Mouse (Mus musculus) liver, embryonic 16.5 days (tissue): ENCODE results near the gene Ints1. TPM values are rescaled to one million over a fixed set of nuclear protein-coding genes. Genes with fewer than 3 reads are reported as not detected.

ENCODE experiments used
- ATAC-seq: fragments of 200-750 bp; cut with Nextera tagmentation; 2 replicates; pipeline ENCODE4 v1.8.0; 2017; ENCODE audit warnings: low read depth, mild to moderate bottlenecking, moderate number of reproducible peaks, moderate library complexity
- H3K27ac ChIP-seq: fragments of 300-500 bp; sonication (generic); 2 replicates; pipeline ENCODE4 v1.5.1; 2014; ENCODE audit warnings: mild to moderate bottlenecking, low read length
- H3K27me3 ChIP-seq: fragments of 300-500 bp; sonication (generic); 2 replicates; pipeline ENCODE4 v1.6.1; 2014; ENCODE audit warnings: low read depth, low read length, mixed read lengths; ENCODE audit not compliant: control insufficient read depth, insufficient read depth
- H3K36me3 ChIP-seq: fragments of 300-500 bp; sonication (generic); 2 replicates; pipeline ENCODE4 v1.6.1; 2014; ENCODE audit warnings: mild to moderate bottlenecking; ENCODE audit not compliant: control insufficient read depth, insufficient read depth
- H3K4me1 ChIP-seq: fragments of 300-500 bp; sonication (generic); 2 replicates; pipeline ENCODE4 v1.6.1; 2014; ENCODE audit warnings: low read depth, low read length, mixed read lengths; ENCODE audit not compliant: control insufficient read depth
- H3K4me2 ChIP-seq: fragments of 300-500 bp; sonication (generic); 2 replicates; pipeline ENCODE4 v1.6.1; 2014; ENCODE audit warnings: low read depth, low read length, mixed read lengths
- H3K4me3 ChIP-seq: fragments of 300-500 bp; sonication (generic); 2 replicates; pipeline ENCODE4 v1.5.1; 2014; ENCODE audit warnings: low read depth, mild to moderate bottlenecking, low read length
- H3K9ac ChIP-seq: fragments of 300-500 bp; sonication (generic); 2 replicates; pipeline ENCODE4 v1.6.1; 2014; ENCODE audit warnings: low read depth, low read length
- H3K9me3 ChIP-seq: fragments of 300-500 bp; sonication (generic); replicated peaks from 2 replicates; pipeline ENCODE4 v1.6.1; 2016; ENCODE audit warnings: low read length; ENCODE audit not compliant: control insufficient read depth
- WGBS: fragments of 180-500 bp; shearing (Covaris S2); extraction: QIAGEN DNeasy Blood & Tissue Kit; methylation state at CpG from one replicate; pipeline ENCODE4 v1.1.7; 2014; ENCODE audit not compliant: insufficient replicate concordance; 5-methylcytosine and 5-hydroxymethylcytosine counted together
- polyA plus RNA-seq: library from polyadenylated mRNA; unstranded; fragments of >200 nt; fragmentation: Nextera tagmentation; extraction: Ambion mirVana; gene quantifications from 2 replicates; pipeline ENCODE4 v1.2.1, GENCODE M21; 2015

The Ints1 gene
- polyA plus RNA-seq: 10.4 and 11.2 TPM in 2 replicates

GRCm38 (mm10) chr5:139775216-139775926 is at the start of gene Ints1:
Ints1 (minus strand) TSS chr5:139775674.
- Histone ChIP-seq H3K4me1 (peaks cover 12% of the 10 kb centered on the region), H3K27ac (peak within 1 kb of the TSS; percentile 50), H3K9ac (peak within 1 kb of the TSS; percentile 76), H3K27me3 (no peaks in the 10 kb centered on the region), H3K36me3 (peaks cover 9% of the 10 kb centered on the region; the same call in 1 of the 2 replicates), H3K9me3 (no peaks in the 10 kb centered on the region), H3K4me2 (peak within 1 kb of the TSS; percentile 83), H3K4me3 (peak within 1 kb of the TSS; percentile 84)
- ATAC-seq: peak; percentile 93
- WGBS: under 1% methylated on average over 55 of the region's 55 CpGs

- no peaks in the 10 kb centered on the region for H3K9me3 ChIP-seq
- H3K27ac ChIP-seq: no peak overlapping the region
- H3K4me3 ChIP-seq: no peak overlapping the region
- no peak overlapping the region for H3K9ac ChIP-seq
- ATAC-seq: no peak
- peaks cover 20% of the 10 kb centered on the region for H3K4me1 ChIP-seq
- no peak overlapping the region for H3K4me2 ChIP-seq
- 86% methylated on average over 10 of the region's 10 CpGs for WGBS
- H3K36me3 ChIP-seq: peaks cover 6% of the 10 kb centered on the region; the same call in 1 of the 2 replicates
- no peaks in the 10 kb centered on the region for H3K27me3 ChIP-seq
These were observed 49.1 kb upstream of the Ints1 start for GRCm38 (mm10) chr5:139824531-139824930.

GRCm38 (mm10) chr5:139821466-139822459 is 46.3 kb upstream of the Ints1 start:
- peaks cover 6% of the 10 kb centered on the region; the same call in 1 of the 2 replicates for H3K36me3 ChIP-seq
- H3K9me3 ChIP-seq: no peaks in the 10 kb centered on the region
- no peak overlapping the region for H3K9ac ChIP-seq
- no peaks in the 10 kb centered on the region for H3K27me3 ChIP-seq
- no peak overlapping the region for H3K4me3 ChIP-seq
- H3K27ac ChIP-seq: peak overlapping the region; percentile 27; the same call in 1 of the 2 replicates
- 58% methylated on average over 12 of the region's 12 CpGs for WGBS
- no peak for ATAC-seq
- peaks cover 43% of the 10 kb centered on the region for H3K4me1 ChIP-seq
- no peak overlapping the region for H3K4me2 ChIP-seq

- Histone ChIP-seq H3K9me3 (no peaks in the 10 kb centered on the region), H3K4me3 (no peak within 1 kb of the TSS), H3K27me3 (no peaks in the 10 kb centered on the region), H3K4me2 (no peak within 1 kb of the TSS), H3K4me1 (peaks cover 45% of the 10 kb centered on the region), H3K36me3 (peaks cover 6% of the 10 kb centered on the region; the same call in 1 of the 2 replicates), H3K27ac (peak within 1 kb of the TSS; percentile 76), H3K9ac (peak within 1 kb of the TSS; percentile 44; the same call in 1 of the 2 replicates)
- WGBS: 80% methylated on average over 9 of the region's 9 CpGs
- no peak for ATAC-seq
These were observed 44.2 kb upstream of the Ints1 start, which contains the start of gene Tmem184a for GRCm38 (mm10) chr5:139819538-139820181. Tmem184a (minus strand) TSS chr5:139819917.

- peaks cover 3% of the 10 kb centered on the region; the same call in 1 of the 2 replicates for H3K27me3 ChIP-seq
- 25% methylated on average over 4 of the region's 4 CpGs for WGBS
- H3K9me3 ChIP-seq: no peaks in the 10 kb centered on the region
- H3K27ac ChIP-seq: peak overlapping the region; percentile 76
- H3K4me2 ChIP-seq: no peak overlapping the region
- no peak overlapping the region for H3K4me3 ChIP-seq
- H3K9ac ChIP-seq: peak overlapping the region; percentile 44
- peaks cover 49% of the 10 kb centered on the region for H3K4me1 ChIP-seq
- peak; percentile 78 for ATAC-seq
- peaks cover 6% of the 10 kb centered on the region; the same call in 1 of the 2 replicates for H3K36me3 ChIP-seq
These were observed 43.3 kb upstream of the Ints1 start for GRCm38 (mm10) chr5:139818801-139819200.

- peak overlapping the region; percentile 76 for H3K27ac ChIP-seq
- peaks cover 3% of the 10 kb centered on the region; the same call in 1 of the 2 replicates for H3K36me3 ChIP-seq
- 73% methylated on average over 3 of the region's 3 CpGs for WGBS
- peak; percentile 27 for ATAC-seq
- H3K4me2 ChIP-seq: no peak overlapping the region
- no peak overlapping the region for H3K4me3 ChIP-seq
- H3K27me3 ChIP-seq: peaks cover 3% of the 10 kb centered on the region
- H3K9me3 ChIP-seq: no peaks in the 10 kb centered on the region
- H3K4me1 ChIP-seq: peaks cover 52% of the 10 kb centered on the region
- H3K9ac ChIP-seq: peak overlapping the region; percentile 44
These were observed 42.6 kb upstream of the Ints1 start for GRCm38 (mm10) chr5:139818056-139818455.

GRCm38 (mm10) chr5:139817292-139817691 is 41.8 kb upstream of the Ints1 start:
- Histone ChIP-seq H3K27me3 (peaks cover 3% of the 10 kb centered on the region), H3K9ac (no peak overlapping the region), H3K36me3 (no peaks in the 10 kb centered on the region), H3K27ac (peak overlapping the region; percentile 76; the same call in 1 of the 2 replicates), H3K9me3 (no peaks in the 10 kb centered on the region), H3K4me1 (peaks cover 55% of the 10 kb centered on the region), H3K4me3 (no peak overlapping the region), H3K4me2 (no peak overlapping the region)
- WGBS: 5% methylated on average over 1 of the region's 1 CpGs
- no peak for ATAC-seq

- Histone ChIP-seq H3K9ac (no peak overlapping the region), H3K9me3 (no peaks in the 10 kb centered on the region), H3K4me1 (peaks cover 58% of the 10 kb centered on the region), H3K36me3 (no peaks in the 10 kb centered on the region), H3K4me3 (no peak overlapping the region), H3K27me3 (peaks cover 3% of the 10 kb centered on the region), H3K4me2 (no peak overlapping the region), H3K27ac (peak overlapping the region; percentile 32; the same call in 1 of the 2 replicates)
- ATAC-seq: no peak
These were observed 41.0 kb upstream of the Ints1 start for GRCm38 (mm10) chr5:139816445-139816844.
